Mouse (Mus musculus) stomach, postnatal 0 days (tissue): ENCODE measurements around the gene Cfap99.

Experiments
- CTCF ChIP-seq: IDR thresholded peaks from 2 replicates; pipeline ENCODE4 v1.5.1; 2016; ENCODE audit warnings: antibody characterized with exemption, low read depth, mild to moderate bottlenecking, moderate library complexity
- EP300 ChIP-seq: optimal IDR thresholded peaks from 2 replicates; pipeline ENCODE3; 2016; ENCODE audit warnings: antibody characterized with exemption

GRCm38 (mm10) chr5:34254309-34254708 is 34.1 kb upstream of the Cfap99 start:
- TF ChIP-seq CTCF = no peak
- TF ChIP-seq EP300 = no peak
